Mouse (Mus musculus): ENCODE results near the gene Slc30a7.

GRCm38 (mm10) chr3:115936734-115937599 lies 70.2 kb downstream of the Slc30a7 start:
- TF ChIP-seq CTCF (IDR thresholded peaks at IDR 0.05; ENCODE audit: low read depth), result peak; percentile 91
- no peak for TF ChIP-seq EP300 (IDR thresholded peaks at IDR 0.05; ENCODE audit: low read depth)
